Mouse (Mus musculus) common myeloid progenitor, adult 5-6 weeks (primary cell): ENCODE measurements at regions not wholly inside any gene's neighbourhood (a gene's known extent, or its start where the extent isn't known, plus 50 kb on each side); places are given as distances from the start of the nearest gene placed in this dataset.

Experiments used
- ATAC-seq: replicated peaks from 2 replicates; pipeline ENCODE4 v1.8.0; 2016; ENCODE audit warnings: low read depth, mild to moderate bottlenecking, moderate TSS enrichment, inconsistent platforms; ENCODE audit not compliant: poor library complexity, severe bottlenecking

- ATAC-seq = no peak
Observed at GRCm38 (mm10) chr4:109610222-109610621, 56.8 kb downstream of the Cdkn2c start.

- ATAC-seq = peak; percentile 56; the same call in 1 of the 2 replicates
Observed at GRCm38 (mm10) chr4:109609770-109610169, 57.2 kb downstream of the Cdkn2c start.

GRCm38 (mm10) chr4:109589760-109590312, 58.7 kb upstream of the 4930522H14Rik start:
- ATAC-seq = no peak

GRCm38 (mm10) chr4:109583185-109583786, 52.2 kb upstream of the 4930522H14Rik start:
- ATAC-seq = no peak

- ATAC-seq = no peak
Observed at GRCm38 (mm10) chr4:109582523-109582922, 51.4 kb upstream of the 4930522H14Rik start.
